In the genomic region with DNA sequence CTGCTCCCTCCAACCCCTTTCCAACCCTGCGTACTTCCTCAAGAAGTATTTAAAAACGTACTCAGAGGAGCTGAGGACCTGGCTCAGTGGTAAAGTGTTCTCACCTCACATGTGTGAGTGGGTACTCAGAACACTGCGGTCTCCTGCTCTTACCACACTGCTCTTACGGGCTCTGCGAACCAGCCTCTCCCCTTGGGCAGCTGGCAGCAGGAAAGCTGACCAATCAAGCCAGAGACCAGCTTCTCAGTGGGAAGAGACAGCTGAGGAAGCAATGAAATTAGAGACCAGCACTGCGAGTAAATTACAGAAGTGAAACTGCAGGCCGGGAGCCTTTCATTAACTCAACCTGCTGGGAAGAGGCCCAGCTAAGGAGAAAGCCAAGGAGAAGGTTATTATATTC, we compare ENCODE assay signal across 10 mouse cellular contexts. TPM values are rescaled to one million over a fixed set of nuclear protein-coding genes. Genes with fewer than 3 reads are reported as not detected.
DNase-seq lines count a peak whose midpoint lies in the region; ATAC-seq and TF ChIP-seq lines count a peak whose summit lies in the region.
"Had no signal": no experiment of that assay in that cellular context is flagged by ENCODE, and none has a peak within 500 bp of the region (broad histone marks: within the 10 kb centered on the region; RNA-seq: fewer than 3 reads in every experiment).

No protein-coding gene starts in this region.

- no peaks in the 10 kb centered on the region for H3K27me3 ChIP-seq in lung, embryonic 16.5 days (ENCODE audit: control insufficient read depth, insufficient read depth, low read depth, low read length)
- no peaks in the 10 kb centered on the region for H3K27me3 ChIP-seq in midbrain, postnatal 0 days (ENCODE audit: insufficient read depth, low read length)

- DNase-seq in heart, adult 11 months = peak; percentile 98
- no peak for DNase-seq in heart, adult 8-10 months (ENCODE audit: low spot score)
- DNase-seq in right cerebral cortex, postnatal 10 days (ENCODE audit: low spot score in 2 of 2) = peak; percentile 38 to 60
- no peak for DNase-seq in right cerebral cortex, adult 18-20 months
- no peak for DNase-seq in embryo, embryonic 11 days
- DNase-seq in midbrain, postnatal 0 days (ENCODE audit: low spot score) = no peak
- no peak for DNase-seq in urinary bladder, postnatal 36 days (ENCODE audit: low spot score in 2 of 2)
- DNase-seq: adrenal gland, adult 8-10 months had no signal

- no peak overlapping the region for H3K4me3 ChIP-seq in lung, embryonic 16.5 days (ENCODE audit: low read length)
- no peak overlapping the region for H3K4me3 ChIP-seq in midbrain, postnatal 0 days (ENCODE audit: low read depth, low read length)

- 44% methylated on average over 7 of the region's 7 CpGs for WGBS in lung, embryonic 16.5 days
- WGBS in midbrain, postnatal 0 days = 81% methylated on average over 7 of the region's 7 CpGs

- no peak overlapping the region for H3K4me2 ChIP-seq in lung, embryonic 16.5 days (ENCODE audit: low read depth, low read length)
- H3K4me2 ChIP-seq in midbrain, postnatal 0 days (ENCODE audit: low read depth, low read length, poor library complexity, severe bottlenecking) = no peak overlapping the region
- H3K4me2 ChIP-seq: midbrain, embryonic 11.5 days had no signal

- H3K9me3 ChIP-seq in lung, embryonic 16.5 days (ENCODE audit: control insufficient read depth, low read length) = no peaks in the 10 kb centered on the region
- no peaks in the 10 kb centered on the region for H3K9me3 ChIP-seq in midbrain, postnatal 0 days (ENCODE audit: low read length)

- peak overlapping the region; percentile 41 for H3K27ac ChIP-seq in lung, embryonic 16.5 days (ENCODE audit: low read length)
- no peak overlapping the region for H3K27ac ChIP-seq in midbrain, postnatal 0 days (ENCODE audit: low read depth, low read length)

- peaks cover 11% of the 10 kb centered on the region for H3K4me1 ChIP-seq in lung, embryonic 16.5 days (replicated peaks; ENCODE audit: control insufficient read depth, insufficient read depth, low read length)
- H3K4me1 ChIP-seq in midbrain, postnatal 0 days (ENCODE audit: insufficient read depth, low read length) = no peaks in the 10 kb centered on the region

- no peak for TF ChIP-seq CTCF in midbrain, postnatal 0 days (IDR thresholded peaks at IDR 0.05)

- H3K9ac ChIP-seq in lung, embryonic 16.5 days (ENCODE audit: low read length) = no peak overlapping the region
- H3K9ac ChIP-seq in midbrain, postnatal 0 days (replicated peaks; ENCODE audit: low read length, poor library complexity, severe bottlenecking) = no peak overlapping the region

- H3K36me3 ChIP-seq in lung, embryonic 16.5 days (ENCODE audit: control insufficient read depth, insufficient read depth, low read length) = peaks cover 8% of the 10 kb centered on the region
- H3K36me3 ChIP-seq in midbrain, postnatal 0 days (ENCODE audit: insufficient read depth, low read length) = peaks cover 14% of the 10 kb centered on the region

- ATAC-seq in lung, embryonic 16.5 days (ENCODE audit: low read depth) = peak; percentile 89
- ATAC-seq in midbrain, postnatal 0 days (ENCODE audit: low FRiP score) = no peak

RNA-seq across cellular contexts. Expression of a gene that starts 25.0 kb away (rescaled TPM):
- total RNA-seq in heart, adult 8-10 months (2022) = 10 to 100 TPM; 14.5 to 18.5 (median 17.3) TPM
- 21.8 and 22.6 TPM in 2 replicates for polyA plus RNA-seq in lung, embryonic 16.5 days (2015; fragmentation: Nextera tagmentation; extraction: Ambion mirVana)
- 4.3 and 4.4 TPM in 2 replicates for total RNA-seq in midbrain, postnatal 0 days (2014; rRNA removed)
- 5.6 and 6.2 TPM in 2 replicates for polyA plus RNA-seq in midbrain, postnatal 0 days (2015; fragmentation: Nextera tagmentation; extraction: Ambion mirVana)

RNA-seq across cellular contexts. Expression of a gene that starts 25.2 kb away (rescaled TPM):
- total RNA-seq in heart, adult 8-10 months (2022) = 10 to 100 TPM; 56.1 to 62.3 (median 59.5) TPM
- 101 and 103 TPM in 2 replicates for polyA plus RNA-seq in lung, embryonic 16.5 days (2015; fragmentation: Nextera tagmentation; extraction: Ambion mirVana)
- 62.3 and 69.0 TPM in 2 replicates for total RNA-seq in midbrain, postnatal 0 days (2014; rRNA removed)
- polyA plus RNA-seq in midbrain, postnatal 0 days (2015; fragmentation: Nextera tagmentation; extraction: Ambion mirVana) = 57.2 and 58.0 TPM in 2 replicates

Comparison
In these comparisons a context has a peak if more than half of its experiments do, and no peak if none do; other contexts are left out.
1. DNase-seq: peak in heart, adult 11 months (single experiment) and right cerebral cortex, postnatal 10 days (2 of 2); none in heart, adult 8-10 months (single experiment), right cerebral cortex, adult 18-20 months (single experiment), embryo, embryonic 11 days (single experiment), midbrain, postnatal 0 days (single experiment) and urinary bladder, postnatal 36 days (0 of 2).